Mouse (Mus musculus) intestine, embryonic 15.5 days (tissue): ENCODE results near the gene Oaz3. TPM values are rescaled to one million over a fixed set of nuclear protein-coding genes. Genes with fewer than 3 reads are reported as not detected.

Experiments
- ATAC-seq: fragments of 200-750 bp; cut with Nextera tagmentation; 2 replicates; pipeline ENCODE4 v1.8.0; 2017; ENCODE audit warnings: moderate TSS enrichment, moderate library complexity
- H3K27ac ChIP-seq: fragments of 300-500 bp; sonication (generic); 2 replicates; pipeline ENCODE4 v1.5.1; 2015; ENCODE audit warnings: mild to moderate bottlenecking, inconsistent platforms
- H3K27me3 ChIP-seq: fragments of 300-500 bp; sonication (generic); replicated peaks from 2 replicates; pipeline ENCODE4 v1.6.1; 2015; ENCODE audit warnings: inconsistent platforms
- H3K36me3 ChIP-seq: fragments of 300-500 bp; sonication (generic); 2 replicates; pipeline ENCODE4 v1.6.1; 2015; ENCODE audit warnings: inconsistent platforms
- H3K4me1 ChIP-seq: fragments of 300-500 bp; sonication (generic); replicated peaks from 2 replicates; pipeline ENCODE4 v1.6.1; 2015; ENCODE audit warnings: inconsistent platforms
- H3K4me2 ChIP-seq: fragments of 300-500 bp; sonication (generic); replicated peaks from 2 replicates; pipeline ENCODE4 v1.6.1; 2015; ENCODE audit warnings: mild to moderate bottlenecking, inconsistent platforms
- H3K4me3 ChIP-seq: fragments of 300-500 bp; sonication (generic); replicated peaks from 2 replicates; pipeline ENCODE4 v1.5.1; 2015; ENCODE audit warnings: inconsistent platforms
- H3K9ac ChIP-seq: fragments of 300-500 bp; sonication (generic); 2 replicates; pipeline ENCODE4 v1.6.1; 2015; ENCODE audit warnings: inconsistent platforms
- H3K9me3 ChIP-seq: fragments of 300-500 bp; sonication (generic); 2 replicates; pipeline ENCODE4 v1.6.1; 2016; ENCODE audit warnings: inconsistent platforms
- WGBS: fragments of 180-500 bp; shearing (Covaris S2); methylation state at CpG from one replicate; pipeline ENCODE4 v1.1.7; 2015; 5-methylcytosine and 5-hydroxymethylcytosine counted together
- polyA plus RNA-seq: library from polyadenylated mRNA; unstranded; fragments of >200 nt; fragmentation: Nextera tagmentation; extraction: Ambion mirVana; gene quantifications from 2 replicates; pipeline ENCODE4 v1.2.1, GENCODE M21; 2015

The Oaz3 gene
- 0.36 and 0.48 TPM in 2 replicates for polyA plus RNA-seq

DNA sequence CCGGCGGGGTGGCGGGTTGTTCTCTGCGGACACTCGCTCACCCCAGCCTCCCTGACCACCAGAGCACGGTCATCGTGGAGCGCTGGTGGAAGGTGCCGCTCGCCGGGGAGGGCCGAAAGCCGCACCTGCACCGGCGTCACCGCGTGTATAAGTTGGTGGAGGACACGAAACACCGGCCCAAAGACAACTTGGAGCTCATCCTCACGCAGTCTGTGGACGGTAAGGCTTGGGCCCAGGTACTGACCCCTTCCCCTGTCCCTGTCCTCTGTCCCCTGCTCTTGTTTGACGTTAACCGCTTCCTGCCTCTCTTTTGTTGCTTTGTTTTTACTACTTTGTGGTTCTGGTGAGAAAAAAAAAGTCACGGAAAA, at the start of gene Oaz3:
Oaz3 (minus strand) TSS at position 319 of the 368 bp plus-strand sequence.
- Histone ChIP-seq H3K27me3 (0 out of 2 replicates have a peak, but pooled peaks cover 3% of the 10 kb centered on the region), H3K4me3 (peak within 1 kb of the TSS; percentile 97), H3K4me1 (no peaks in the 10 kb centered on the region; the same call in 1 of the 2 replicates), H3K27ac (peak within 1 kb of the TSS; percentile 68; the same call in 1 of the 2 replicates), H3K9ac (peak within 1 kb of the TSS; percentile 93), H3K36me3 (peaks cover 18% of the 10 kb centered on the region), H3K9me3 (no peaks in the 10 kb centered on the region), H3K4me2 (peak within 1 kb of the TSS; percentile 83)
- peak; percentile 71 for ATAC-seq
- WGBS, result 1% methylated on average over 24 of the region's 24 CpGs

DNA sequence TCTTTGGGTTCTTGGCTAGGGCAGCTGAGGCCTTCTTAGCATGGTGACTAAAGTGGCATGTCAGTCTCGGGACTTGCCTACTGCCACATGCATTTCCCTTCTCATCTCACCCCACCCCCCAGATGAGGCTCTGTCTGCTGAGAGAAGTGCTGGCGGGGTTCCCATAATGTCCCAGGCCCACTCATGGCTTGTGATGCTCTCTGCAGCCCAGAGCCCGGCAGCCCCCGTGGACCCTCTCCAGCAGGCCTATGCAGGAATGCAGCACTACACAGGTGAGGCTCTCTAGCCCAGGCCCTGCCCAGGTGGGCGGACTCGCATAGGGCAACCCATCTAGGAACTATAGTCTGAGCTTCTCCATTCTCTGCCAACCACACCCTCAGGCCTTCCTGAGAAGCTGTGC, 43.9 kb upstream of the Oaz3 start:
- WGBS, result 74% methylated on average over 6 of the region's 6 CpGs
- ATAC-seq, result no peak
- no peak overlapping the region for H3K4me3 ChIP-seq

DNA sequence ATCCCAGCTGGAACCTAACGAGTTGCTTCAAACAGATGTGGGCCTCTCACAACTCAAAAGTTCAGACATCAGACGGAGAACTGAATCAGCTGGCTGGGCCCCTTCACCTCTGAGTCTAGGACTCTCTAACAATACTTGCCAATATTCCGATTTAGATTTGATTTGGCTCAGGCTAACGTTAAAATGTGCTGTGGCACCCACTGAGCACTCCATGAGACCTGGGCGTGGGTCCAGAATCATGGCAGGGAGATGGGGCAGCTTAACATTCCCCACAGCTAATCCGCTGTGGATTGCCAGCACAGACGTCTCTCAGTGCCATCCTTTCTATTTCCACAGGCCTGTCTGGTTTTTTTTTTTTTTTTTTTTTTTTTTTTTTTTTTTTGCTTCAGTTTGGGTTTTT, 42.2 kb upstream of the Oaz3 start:
- Histone ChIP-seq H3K4me3 (no peak overlapping the region), H3K4me1 (peaks cover 2% of the 10 kb centered on the region; the same call in 1 of the 2 replicates), H3K4me2 (no peak overlapping the region), H3K27ac (no peak overlapping the region), H3K36me3 (no peaks in the 10 kb centered on the region), H3K27me3 (no peaks in the 10 kb centered on the region), H3K9ac (no peak overlapping the region), H3K9me3 (no peaks in the 10 kb centered on the region)
- ATAC-seq, result no peak
- WGBS, result 74% methylated on average over 7 of the region's 7 CpGs

More for the DNA sequence above, 43.9 kb upstream of the Oaz3 start:
- Histone ChIP-seq H3K27me3 (no peaks in the 10 kb centered on the region), H3K4me1 (peaks cover 2% of the 10 kb centered on the region; the same call in 1 of the 2 replicates), H3K9me3 (no peaks in the 10 kb centered on the region), H3K9ac (no peak overlapping the region), H3K27ac (no peak overlapping the region), H3K36me3 (no peaks in the 10 kb centered on the region; the same call in 1 of the 2 replicates), H3K4me2 (no peak overlapping the region)

- H3K4me2 ChIP-seq, result no peak overlapping the region
- H3K9ac ChIP-seq, result no peak overlapping the region
- 31% methylated on average over 20 of the region's 20 CpGs for WGBS
- ATAC-seq, result peak; percentile 69
- no peak overlapping the region for H3K27ac ChIP-seq
- no peaks in the 10 kb centered on the region for H3K27me3 ChIP-seq
- H3K4me3 ChIP-seq, result no peak overlapping the region
- no peaks in the 10 kb centered on the region for H3K36me3 ChIP-seq
- H3K9me3 ChIP-seq, result no peaks in the 10 kb centered on the region
- 0 out of 2 replicates have a peak, but pooled peaks cover 4% of the 10 kb centered on the region for H3K4me1 ChIP-seq
Observed at GRCm38 (mm10) chr3:94483790-94484439, 40.2 kb upstream of the Oaz3 start.

DNA sequence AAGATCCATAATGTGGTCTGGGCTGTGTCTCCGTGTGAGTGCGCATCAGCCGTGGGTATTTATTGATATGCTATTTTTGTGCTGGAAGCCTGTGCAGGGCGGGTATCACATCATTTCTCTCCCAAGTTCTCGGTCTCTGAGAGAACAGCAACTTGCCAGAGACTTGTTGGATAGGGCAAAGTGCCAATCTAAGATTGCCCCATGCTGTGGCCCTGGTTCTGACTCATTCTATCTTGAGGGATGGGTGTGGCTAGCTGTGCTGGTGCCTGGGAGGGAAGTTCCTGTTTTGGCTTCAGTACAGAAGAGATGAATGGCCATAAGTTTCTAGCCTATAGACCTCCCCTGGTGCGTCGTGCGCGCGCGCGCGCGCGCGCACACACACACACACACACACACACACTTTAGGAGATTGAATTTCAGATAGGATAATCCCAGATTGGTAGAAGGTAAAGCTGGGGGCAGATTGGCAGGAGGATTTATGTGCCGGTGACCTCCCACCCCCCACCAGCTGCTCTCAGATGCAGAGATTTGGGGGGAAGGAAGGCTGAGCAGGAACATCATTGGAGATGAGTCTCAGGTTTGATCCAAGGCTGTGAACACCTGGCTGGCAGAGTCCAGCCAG, 39.2 kb upstream of the Oaz3 start:
- H3K27ac ChIP-seq, result no peak overlapping the region
- no peaks in the 10 kb centered on the region for H3K9me3 ChIP-seq
- 0 out of 2 replicates have a peak, but pooled peaks cover 4% of the 10 kb centered on the region for H3K4me1 ChIP-seq
- no peak overlapping the region for H3K9ac ChIP-seq
- no peaks in the 10 kb centered on the region; the same call in 1 of the 2 replicates for H3K27me3 ChIP-seq
- no peak for ATAC-seq
- no peaks in the 10 kb centered on the region for H3K36me3 ChIP-seq
- 80% methylated on average over 17 of the region's 17 CpGs for WGBS
- no peak overlapping the region for H3K4me2 ChIP-seq
- no peak overlapping the region for H3K4me3 ChIP-seq

GRCm38 (mm10) chr3:94481429-94481828, 37.7 kb upstream of the Oaz3 start:
- 64% methylated on average over 4 of the region's 4 CpGs for WGBS
- Histone ChIP-seq H3K9me3 (no peaks in the 10 kb centered on the region), H3K4me2 (no peak overlapping the region), H3K9ac (no peak overlapping the region), H3K36me3 (no peaks in the 10 kb centered on the region), H3K27ac (no peak overlapping the region), H3K27me3 (no peaks in the 10 kb centered on the region; the same call in 1 of the 2 replicates), H3K4me3 (no peak overlapping the region), H3K4me1 (peaks cover 2% of the 10 kb centered on the region; the same call in 1 of the 2 replicates)
- ATAC-seq, result no peak

- H3K4me1 ChIP-seq, result peaks cover 2% of the 10 kb centered on the region; the same call in 1 of the 2 replicates
- no peak within 1 kb of the TSS for H3K9ac ChIP-seq
- no peak for ATAC-seq
- H3K9me3 ChIP-seq, result no peaks in the 10 kb centered on the region
- H3K4me3 ChIP-seq, result peak within 1 kb of the TSS; percentile 19
- 10% methylated on average over 16 of the region's 16 CpGs for WGBS
- H3K36me3 ChIP-seq, result no peaks in the 10 kb centered on the region
- no peaks in the 10 kb centered on the region; the same call in 1 of the 2 replicates for H3K27me3 ChIP-seq
- H3K27ac ChIP-seq, result no peak within 1 kb of the TSS
- peak within 1 kb of the TSS; percentile 51 for H3K4me2 ChIP-seq
Observed at GRCm38 (mm10) chr3:94480291-94480884, 36.7 kb upstream of the Oaz3 start, which contains the start of gene Riiad1. Gene Riiad1, minus strand, starts transcription at chr3:94480341.

GRCm38 (mm10) chr3:94479564-94479963, 35.8 kb upstream of the Oaz3 start:
- H3K4me3 ChIP-seq, result peak overlapping the region; percentile 19
- H3K9ac ChIP-seq, result no peak overlapping the region
- no peaks in the 10 kb centered on the region; the same call in 1 of the 2 replicates for H3K27me3 ChIP-seq
- H3K9me3 ChIP-seq, result no peaks in the 10 kb centered on the region
- H3K4me1 ChIP-seq, result peaks cover 2% of the 10 kb centered on the region; the same call in 1 of the 2 replicates
- WGBS, result 8% methylated on average over 11 of the region's 11 CpGs
- H3K4me2 ChIP-seq, result peak overlapping the region; percentile 51
- no peak overlapping the region for H3K27ac ChIP-seq
- no peak for ATAC-seq
- H3K36me3 ChIP-seq, result no peaks in the 10 kb centered on the region

GRCm38 (mm10) chr3:94478591-94479169, 35.0 kb upstream of the Oaz3 start:
- 17% methylated on average over 9 of the region's 9 CpGs for WGBS
- H3K4me1 ChIP-seq, result peaks cover 4% of the 10 kb centered on the region; the same call in 1 of the 2 replicates
- no peaks in the 10 kb centered on the region; the same call in 1 of the 2 replicates for H3K27me3 ChIP-seq
- H3K36me3 ChIP-seq, result no peaks in the 10 kb centered on the region
- no peaks in the 10 kb centered on the region for H3K9me3 ChIP-seq
- no peak for ATAC-seq
- no peak overlapping the region for H3K4me2 ChIP-seq
- H3K9ac ChIP-seq, result no peak overlapping the region
- peak overlapping the region; percentile 19 for H3K4me3 ChIP-seq
- H3K27ac ChIP-seq, result no peak overlapping the region

DNA sequence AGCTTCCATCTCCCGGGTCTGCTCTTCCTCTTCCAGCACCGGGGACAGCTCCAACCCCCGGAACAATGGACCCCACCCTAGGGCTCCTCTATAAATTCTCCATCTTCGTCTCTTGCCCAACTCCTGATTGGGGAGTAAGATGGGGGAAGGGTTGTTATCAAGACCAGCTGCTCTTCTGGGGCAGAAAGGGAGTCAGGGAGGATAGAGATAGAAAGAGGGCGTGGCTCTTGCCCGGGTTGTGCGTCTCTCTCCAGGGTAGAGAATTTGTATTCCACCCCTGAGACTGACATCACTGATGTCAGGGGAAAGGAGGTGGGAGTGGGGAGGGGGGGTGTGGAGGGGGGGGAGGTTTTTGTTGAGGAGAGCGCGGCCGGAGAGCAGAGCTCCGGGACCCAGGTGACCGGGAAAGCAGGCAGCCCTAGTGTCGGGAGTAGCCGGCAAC, 34.3 kb upstream of the Oaz3 start, which contains the start of gene Celf3:
Celf3 (plus strand) TSS at position 315 of the 442 bp plus-strand sequence.
- H3K9me3 ChIP-seq, result no peaks in the 10 kb centered on the region
- peak; percentile 36; the same call in 1 of the 2 replicates for ATAC-seq
- no peak within 1 kb of the TSS for H3K27ac ChIP-seq
- H3K9ac ChIP-seq, result no peak within 1 kb of the TSS
- H3K4me1 ChIP-seq, result peaks cover 8% of the 10 kb centered on the region
- no peaks in the 10 kb centered on the region; the same call in 1 of the 2 replicates for H3K27me3 ChIP-seq
- WGBS, result 7% methylated on average over 14 of the region's 14 CpGs
- H3K4me2 ChIP-seq, result no peak within 1 kb of the TSS
- H3K4me3 ChIP-seq, result peak within 1 kb of the TSS; percentile 19
- H3K36me3 ChIP-seq, result no peaks in the 10 kb centered on the region

DNA sequence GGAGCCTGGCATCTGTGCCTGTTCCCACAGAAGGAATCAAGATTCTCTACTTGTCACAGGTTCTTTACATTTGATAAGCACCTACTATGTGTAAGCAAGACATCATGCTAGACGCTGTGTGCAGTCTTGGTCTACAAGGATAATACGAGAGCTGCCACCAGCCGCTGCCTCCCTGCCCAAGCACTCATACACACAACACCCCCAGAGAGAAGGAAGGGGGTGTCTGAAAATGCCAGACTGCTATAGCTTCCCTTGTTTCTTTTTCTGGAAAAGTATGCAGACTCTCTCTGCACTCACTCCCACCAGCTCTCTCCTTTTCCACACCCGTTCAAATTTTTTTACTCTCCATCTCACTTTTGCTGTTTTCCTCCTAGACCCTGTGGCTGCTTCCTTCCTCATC, 33.7 kb upstream of the Oaz3 start:
- no peak overlapping the region for H3K4me2 ChIP-seq
- no peak overlapping the region for H3K9ac ChIP-seq
- ATAC-seq, result no peak
- WGBS, result 57% methylated on average over 4 of the region's 4 CpGs
- H3K27me3 ChIP-seq, result no peaks in the 10 kb centered on the region; the same call in 1 of the 2 replicates
- H3K27ac ChIP-seq, result no peak overlapping the region
- peaks cover 9% of the 10 kb centered on the region for H3K4me1 ChIP-seq
- no peak overlapping the region for H3K4me3 ChIP-seq
- H3K36me3 ChIP-seq, result no peaks in the 10 kb centered on the region
- no peaks in the 10 kb centered on the region for H3K9me3 ChIP-seq
